In genomic region chrX:10005946-10006345, GRCm38 (mm10) we compare ENCODE assay signal across 11 mouse cellular contexts.
"Had no signal": no experiment of that assay in that cellular context is flagged by ENCODE, and none has a peak within 500 bp of the region (broad histone marks: within the 10 kb centered on the region; RNA-seq: fewer than 3 reads in every experiment).

No protein-coding gene starts in this region.

- DNase-seq: kidney, adult 2 months; kidney, postnatal 14 days; layer of hippocampus, adult 9-11 months; liver; lung, adult 18-20 months; lung, postnatal 10 days; lung, postnatal 36 days; midbrain, embryonic 14.5 days; right cerebral cortex, postnatal 25 days; spleen, adult 18-20 months; thymus, postnatal 25 days had no signal
